Mouse (Mus musculus) hindbrain, embryonic 12.5 days (tissue): ENCODE data around the gene Neil3. TPM values are rescaled to one million over a fixed set of nuclear protein-coding genes. Genes with fewer than 3 reads are reported as not detected.

Experiments
- polyA plus RNA-seq: library from polyadenylated mRNA; unstranded; fragments of >200 nt; fragmentation: Nextera tagmentation; extraction: Ambion mirVana; gene quantifications from 2 replicates; pipeline ENCODE4 v1.2.1, GENCODE M21; 2016

Gene Neil3
- polyA plus RNA-seq, 1 experiment from 2014 or later, result 20.3 TPM

Other genes starting within 250 kb of the Neil3 start
- 21.7 and 22.4 TPM in 2 replicates for gene Aga, start 127.3 kb downstream of the Neil3 start, polyA plus RNA-seq